Mouse (Mus musculus) megakaryocyte, embryonic 14.5 days (primary cell): ENCODE measurements around the gene Mybpc3.

Experiments
- FLI1 ChIP-seq: IDR thresholded peaks from 2 replicates; pipeline ENCODE4 v1.6.1; 2012; ENCODE audit warnings: low read length, inconsistent platforms, mixed read lengths
- GATA1 ChIP-seq: IDR thresholded peaks from 3 replicates; pipeline ENCODE4 v1.6.1; 2012; ENCODE audit warnings: mixed read lengths, low read length, inconsistent platforms, borderline replicate concordance

DNA sequence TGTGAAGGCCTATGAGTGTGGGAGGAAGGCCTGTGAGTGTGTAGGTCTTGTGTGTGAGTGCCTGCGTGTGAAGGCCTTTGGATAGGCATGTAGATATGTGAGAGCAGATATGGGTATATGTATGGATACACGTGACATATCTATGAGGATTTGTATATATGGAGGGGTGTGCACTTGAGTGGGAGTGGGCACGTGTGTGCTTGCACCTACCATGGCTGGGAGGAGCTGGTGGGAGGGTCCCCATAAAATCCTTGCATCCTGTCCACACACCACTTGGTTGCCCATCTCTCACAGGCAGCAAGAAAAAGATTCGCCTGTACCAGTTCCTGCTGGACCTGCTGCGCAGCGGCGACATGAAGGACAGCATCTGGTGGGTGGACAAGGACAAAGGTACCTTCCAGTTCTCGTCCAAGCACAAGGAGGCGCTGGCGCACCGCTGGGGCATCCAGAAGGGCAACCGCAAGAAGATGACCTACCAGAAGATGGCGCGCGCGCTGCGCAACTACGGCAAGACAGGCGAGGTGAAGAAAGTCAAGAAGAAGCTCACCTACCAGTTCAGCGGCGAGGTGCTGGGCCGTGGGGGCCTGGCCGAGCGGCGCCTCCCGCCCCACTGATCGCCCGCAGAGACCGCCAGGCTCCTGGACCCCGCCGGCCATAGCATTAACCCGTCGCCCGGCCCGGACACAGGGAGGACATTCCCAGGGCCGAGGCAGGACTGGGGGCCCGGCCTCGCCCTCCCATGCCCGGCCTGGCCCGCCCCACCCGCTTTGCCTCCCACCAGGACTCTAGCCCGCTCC lies 3.0 kb upstream of the Mybpc3 start:
- TF ChIP-seq GATA1 (no peak), FLI1 (no peak)
